Mouse (Mus musculus) MEL (cell line): ENCODE measurements at regions not wholly inside any gene's neighbourhood (a gene's known extent, or its start where the extent isn't known, plus 50 kb on each side); places are given as distances from the start of the nearest gene placed in this dataset.

Experiments
- DNase-seq: peaks from one replicate; pipeline ENCODE4 v3.0.0; 2011; ENCODE audit warnings: low read depth, low spot score
- H3K27ac ChIP-seq: 2 replicates; pipeline ENCODE4 v1.5.1; 2012; ENCODE audit warnings: low read depth, mild to moderate bottlenecking, control low read depth, low read length, moderate library complexity; ENCODE audit not compliant: control insufficient read depth
- H3K27me3 ChIP-seq, 2 experiments: fragments of 150-350 bp in 1 of 2; sonication (generic) in 1 of 2; 2 replicates each; pipeline ENCODE4 v1.6.1; 2012; ENCODE audit warnings: low read length in 2 of 2, mild to moderate bottlenecking in 2 of 2, improper control_type of control experiment in 1 of 2, moderate library complexity in 1 of 2; ENCODE audit not compliant: insufficient read depth in 2 of 2, control insufficient read depth in 1 of 2
- H3K36me3 ChIP-seq, 2 experiments: 2 replicates each; pipeline ENCODE4 v1.6.1; 2012 to 2014; ENCODE audit warnings: low read length in 2 of 2, improper control_type of control experiment in 1 of 2, inconsistent platforms in 1 of 2, mild to moderate bottlenecking in 1 of 2; ENCODE audit not compliant: insufficient read depth in 2 of 2, control insufficient read depth in 1 of 2
- H3K4me1 ChIP-seq, 2 experiments: fragments of 150-350 bp in 1 of 2; sonication (generic) in 1 of 2; 2 replicates each; pipeline ENCODE4 v1.6.1; 2012; ENCODE audit warnings: low read length in 2 of 2, improper control_type of control experiment in 1 of 2, mild to moderate bottlenecking in 1 of 2; ENCODE audit not compliant: insufficient read depth in 2 of 2, control insufficient read depth in 1 of 2
- H3K4me3 ChIP-seq, 2 experiments: fragments of 150-350 bp in 1 of 2; sonication (generic) in 1 of 2; 2 replicates each; pipeline ENCODE4 v1.5.1; 2012; ENCODE audit warnings: low read depth in 2 of 2, low read length in 2 of 2, mild to moderate bottlenecking in 2 of 2, moderate library complexity in 2 of 2, control low read depth in 1 of 2, improper control_type of control experiment in 1 of 2; ENCODE audit not compliant: control insufficient read depth in 1 of 2, insufficient read depth in 1 of 2
- H3K79me2 ChIP-seq: 2 replicates; pipeline ENCODE4 v1.6.1; 2012; ENCODE audit warnings: mild to moderate bottlenecking, low read length, moderate library complexity; ENCODE audit not compliant: control insufficient read depth, poor library complexity, insufficient read depth
- H3K9ac ChIP-seq: 2 replicates; pipeline ENCODE4 v1.6.1; 2012; ENCODE audit warnings: low read depth, mild to moderate bottlenecking, control low read depth, low read length, moderate library complexity; ENCODE audit not compliant: control insufficient read depth, poor library complexity, severe bottlenecking
- H3K9me3 ChIP-seq: fragments of 150-350 bp; sonication (generic); replicated peaks from 2 replicates; pipeline ENCODE4 v1.6.1; 2012; ENCODE audit warnings: mild to moderate bottlenecking, low read length, improper control_type of control experiment, moderate library complexity; ENCODE audit not compliant: insufficient read depth
- BHLHE40 ChIP-seq: IDR thresholded peaks from 2 replicates; pipeline ENCODE4 v1.6.1; 2012; ENCODE audit warnings: low read depth, mild to moderate bottlenecking, inconsistent platforms, low read length, improper control_type of control experiment, borderline replicate concordance
- CHD1 ChIP-seq: IDR thresholded peaks from 2 replicates; pipeline ENCODE4 v1.6.1; 2012; ENCODE audit warnings: low read depth, mild to moderate bottlenecking, inconsistent platforms, low read length, improper control_type of control experiment
- CHD2 ChIP-seq: IDR thresholded peaks from 2 replicates; pipeline ENCODE4 v1.6.1; 2011; ENCODE audit warnings: low read length, improper control_type of control experiment
- ETS1 ChIP-seq: IDR thresholded peaks from 2 replicates; pipeline ENCODE4 v1.6.1; 2012; ENCODE audit warnings: low read depth, mild to moderate bottlenecking, inconsistent platforms, low read length, improper control_type of control experiment, moderate library complexity
- GABPA ChIP-seq: IDR thresholded peaks from 2 replicates; pipeline ENCODE4 v1.6.1; 2012; ENCODE audit warnings: low read depth, mild to moderate bottlenecking, inconsistent platforms, low read length, improper control_type of control experiment, moderate library complexity
- GATA1 ChIP-seq: IDR thresholded peaks from 2 replicates; pipeline ENCODE4 v1.6.1; 2011; ENCODE audit warnings: low read depth, low read length, improper control_type of control experiment
- JUND ChIP-seq: IDR thresholded peaks from 2 replicates; pipeline ENCODE4 v1.6.1; 2011; ENCODE audit warnings: low read depth, mild to moderate bottlenecking, improper control_type of control experiment, low read length
- KAT2A ChIP-seq: conservative IDR thresholded peaks from 2 replicates; pipeline ENCODE4 v1.6.1; 2012; ENCODE audit warnings: low read depth, low read length, improper control_type of control experiment, inconsistent platforms
- MAFK ChIP-seq: IDR thresholded peaks from 2 replicates; pipeline ENCODE4 v1.6.1; 2011; ENCODE audit warnings: low read depth, mild to moderate bottlenecking, low read length, improper control_type of control experiment, borderline replicate concordance
- MAZ ChIP-seq: IDR thresholded peaks from 2 replicates; pipeline ENCODE4 v1.6.1; 2012; ENCODE audit warnings: low read depth, mild to moderate bottlenecking, inconsistent platforms, low read length, improper control_type of control experiment
- MEF2A ChIP-seq: IDR thresholded peaks from 2 replicates; pipeline ENCODE4 v1.6.1; 2014; ENCODE audit warnings: low read depth, mild to moderate bottlenecking, inconsistent platforms, low read length, improper control_type of control experiment; ENCODE audit not compliant: poor library complexity, insufficient replicate concordance, severe bottlenecking; ENCODE audit errors: extremely low read depth
- MXI1 ChIP-seq: IDR thresholded peaks from 2 replicates; pipeline ENCODE4 v1.6.1; 2011; ENCODE audit warnings: mild to moderate bottlenecking, low read depth, low read length, improper control_type of control experiment
- MYC ChIP-seq: IDR thresholded peaks from 2 replicates; pipeline ENCODE4 v1.6.1; 2011; ENCODE audit warnings: low read depth, mild to moderate bottlenecking, low read length, improper control_type of control experiment, moderate library complexity
- POLR2AphosphoS5 ChIP-seq: IDR thresholded peaks from 2 replicates; pipeline ENCODE4 v1.6.1; 2012; ENCODE audit warnings: low read depth, borderline replicate concordance, mild to moderate bottlenecking, inconsistent platforms, low read length, moderate library complexity, mixed read lengths
- SIN3A ChIP-seq: IDR thresholded peaks from 2 replicates; pipeline ENCODE4 v1.6.1; 2012; ENCODE audit warnings: low read length, improper control_type of control experiment, inconsistent platforms
- SMC3 ChIP-seq: IDR thresholded peaks from 2 replicates; pipeline ENCODE4 v1.6.1; 2011; ENCODE audit warnings: low read depth, low read length, improper control_type of control experiment
- TAL1 ChIP-seq: IDR thresholded peaks from 2 replicates; pipeline ENCODE4 v1.6.1; 2012; ENCODE audit warnings: mild to moderate bottlenecking, inconsistent platforms, low read length, moderate library complexity, mixed read lengths
- TBP ChIP-seq: IDR thresholded peaks from 2 replicates; pipeline ENCODE4 v1.8.0; 2011; ENCODE audit warnings: low read depth, low read length, improper control_type of control experiment
- UBTF ChIP-seq: IDR thresholded peaks from 2 replicates; pipeline ENCODE4 v1.6.1; 2012; ENCODE audit warnings: low read depth, mild to moderate bottlenecking, inconsistent platforms, low read length, improper control_type of control experiment, moderate library complexity, borderline replicate concordance; ENCODE audit not compliant: insufficient read depth
- USF1 ChIP-seq: IDR thresholded peaks from 2 replicates; pipeline ENCODE4 v1.6.1; 2014; ENCODE audit warnings: low read depth, mild to moderate bottlenecking, inconsistent platforms, low read length, improper control_type of control experiment, moderate library complexity
- USF2 ChIP-seq, 2 experiments: IDR thresholded peaks; 2 replicates each; pipeline ENCODE4 v1.6.1; 2011 to 2012; ENCODE audit warnings: improper control_type of control experiment in 2 of 2, low read length in 2 of 2, borderline replicate concordance in 1 of 2, inconsistent platforms in 1 of 2, low read depth in 1 of 2, mild to moderate bottlenecking in 1 of 2; ENCODE audit not compliant: insufficient read depth in 1 of 2
- ZC3H11A ChIP-seq: IDR thresholded peaks from 2 replicates; pipeline ENCODE4 v1.6.1; 2012; ENCODE audit warnings: low read depth, mild to moderate bottlenecking, inconsistent platforms, low read length, improper control_type of control experiment
- ZNF384 ChIP-seq: IDR thresholded peaks from 2 replicates; pipeline ENCODE4 v1.6.1; 2012; ENCODE audit warnings: low read depth, mild to moderate bottlenecking, inconsistent platforms, low read length, improper control_type of control experiment

GRCm38 (mm10) chr8:92555140-92555539 lies 118.9 kb upstream of the Irx6 start:
- no peak overlapping the region for H3K9ac ChIP-seq
- no peaks in the 10 kb centered on the region for H3K9me3 ChIP-seq
- no peaks in the 10 kb centered on the region for H3K36me3 ChIP-seq
- H3K79me2 ChIP-seq, result no peaks in the 10 kb centered on the region
- H3K4me3 ChIP-seq, result no peak overlapping the region
- H3K4me1 ChIP-seq, result no peaks in the 10 kb centered on the region
- DNase-seq, result no peak
- TF ChIP-seq CHD1 (no peak), ETS1 (no peak), MXI1 (no peak), SIN3A (no peak), UBTF (no peak), SMC3 (no peak), ZNF384 (no peak), BHLHE40 (no peak), CHD2 (no peak), MAFK (no peak)
- H3K27me3 ChIP-seq, result no peaks in the 10 kb centered on the region
- no peak overlapping the region for H3K27ac ChIP-seq

DNA sequence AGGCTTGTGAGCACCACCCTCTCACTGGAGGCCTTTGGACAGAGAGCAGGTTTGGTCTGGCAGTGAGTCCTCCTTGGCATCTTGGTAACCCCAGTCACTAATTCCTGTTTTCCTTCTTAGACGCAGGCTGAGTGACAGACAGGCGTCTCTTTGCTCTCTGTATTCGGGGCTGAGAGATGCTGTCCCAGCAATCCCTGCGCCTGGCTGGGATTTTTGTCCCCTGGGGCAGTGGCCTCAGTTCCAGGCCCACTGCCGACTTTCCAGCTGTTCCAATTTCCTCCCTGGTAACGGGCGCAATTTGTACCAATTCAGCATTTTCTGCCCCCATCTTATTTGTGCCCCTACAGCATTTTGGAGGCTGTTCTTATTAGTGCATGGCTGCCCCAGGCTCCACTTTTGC lies 118.5 kb upstream of the Irx6 start:
- TF ChIP-seq JUND (no peak), MAFK (no peak), MXI1 (no peak), TBP (no peak), TAL1 (no peak), GATA1 (no peak), MAZ (no peak)
- no peak for DNase-seq
- H3K4me1 ChIP-seq, result no peaks in the 10 kb centered on the region
- no peaks in the 10 kb centered on the region for H3K79me2 ChIP-seq
- no peaks in the 10 kb centered on the region for H3K9me3 ChIP-seq
- no peaks in the 10 kb centered on the region for H3K36me3 ChIP-seq
- H3K4me3 ChIP-seq, result no peak overlapping the region
- no peak overlapping the region for H3K27ac ChIP-seq
- H3K9ac ChIP-seq, result no peak overlapping the region
- H3K27me3 ChIP-seq, result no peaks in the 10 kb centered on the region

- Histone ChIP-seq H3K79me2 (no peaks in the 10 kb centered on the region), H3K9ac (no peak overlapping the region)
These were observed 111.6 kb upstream of the Irx6 start for GRCm38 (mm10) chr8:92562471-92562870.

More at GRCm38 (mm10) chr8:92562471-92562870, 111.6 kb upstream of the Irx6 start:
- no peaks in the 10 kb centered on the region for H3K9me3 ChIP-seq
- H3K4me3 ChIP-seq, result no peak overlapping the region
- H3K27me3 ChIP-seq, result no peaks in the 10 kb centered on the region
- TF ChIP-seq POLR2AphosphoS5 (no peak), ETS1 (no peak), SMC3 (no peak), ZC3H11A (no peak), KAT2A (no peak), MYC (no peak), USF2 (IDR thresholded peaks at IDR 0.05; ENCODE audit: borderline replicate concordance in 1 of 2, insufficient read depth in 1 of 2, low read depth in 1 of 2, low read length in 2 of 2) (no peak), GABPA (no peak), USF1 (no peak), MEF2A (no peak), MAZ (no peak)
- no peak overlapping the region for H3K27ac ChIP-seq
- no peaks in the 10 kb centered on the region for H3K36me3 ChIP-seq
- no peaks in the 10 kb centered on the region for H3K4me1 ChIP-seq
- no peak for DNase-seq
